Comparison of ENCODE assay signal across 7 mouse cellular contexts in genomic region chr7:18840386-18841173, GRCm38 (mm10). TPM values are rescaled to one million over a fixed set of nuclear protein-coding genes. Genes with fewer than 3 reads are reported as not detected.
DNase-seq lines count a peak whose midpoint lies in the region; ATAC-seq and TF ChIP-seq lines count a peak whose summit lies in the region.

No protein-coding gene starts in this region.

- 4% methylated on average over 14 of the region's 17 CpGs for WGBS in hindbrain, embryonic 15.5 days

- H3K36me3 ChIP-seq in hindbrain, embryonic 15.5 days: no peaks in the 10 kb centered on the region

- peak overlapping the region; percentile 75 for H3K4me2 ChIP-seq in hindbrain, embryonic 15.5 days

- intact Hi-C loops in gastrocnemius, adult 2 months (cut with DNase I): no loop called here
- intact Hi-C loops in left cerebral cortex, postnatal 4 days (cut with DNase I): no loop called here

- no peak for TF ChIP-seq CTCF in gastrocnemius, adult 2 months (IDR thresholded peaks at IDR 0.05)

- DNase-seq in adrenal gland, adult (ENCODE audit: inconsistent age in 2 of 2, low spot score in 1 of 2): peak; percentile 62 to 82
- peak; percentile 56 to 65 for DNase-seq in cerebellum, postnatal 10 days
- DNase-seq in gastrocnemius, adult 2 months: peak; percentile 64
- peak; percentile 32 for DNase-seq in left cerebral cortex, postnatal 4 days
- peak; percentile 33 for DNase-seq in right cerebral cortex, postnatal 4 days

- peaks cover 4% of the 10 kb centered on the region; the same call in 1 of the 2 replicates for H3K4me1 ChIP-seq in hindbrain, embryonic 15.5 days (replicated peaks)

- peak overlapping the region; percentile 79 for H3K4me3 ChIP-seq in gastrocnemius, adult 2 months
- H3K4me3 ChIP-seq in hindbrain, embryonic 15.5 days: peak overlapping the region; percentile 41

- H3K27me3 ChIP-seq in hindbrain, embryonic 15.5 days: no peaks in the 10 kb centered on the region

- peak; percentile 85 for ATAC-seq in hindbrain, embryonic 15.5 days (ENCODE audit: low FRiP score, low read depth)
- peak; percentile 88 for ATAC-seq in megakaryocyte-erythroid progenitor cell, adult 5-6 weeks (replicated peaks; ENCODE audit: low FRiP score, low TSS enrichment, poor library complexity, severe bottlenecking)

- peak overlapping the region; percentile 45 for H3K9ac ChIP-seq in hindbrain, embryonic 15.5 days

- H3K27ac ChIP-seq in gastrocnemius, adult 2 months: peak overlapping the region; percentile 92
- H3K27ac ChIP-seq in hindbrain, embryonic 15.5 days (replicated peaks): peak overlapping the region; percentile 74

- H3K9me3 ChIP-seq in hindbrain, embryonic 15.5 days: no peaks in the 10 kb centered on the region

RNA-seq across cellular contexts. Expression of gene Mill2, which starts 0.8 kb away (rescaled TPM):
- 1 to 10 TPM; 2.4 to 4.0 TPM for total RNA-seq in gastrocnemius, adult 2 months (2021)
- polyA plus RNA-seq in hindbrain, embryonic 15.5 days (2015; fragmentation: Nextera tagmentation; extraction: Ambion mirVana): 0.44 and 1.3 TPM in 2 replicates
- total RNA-seq in left cerebral cortex, postnatal 4 days (2021): 1 to 10 TPM in 1 of 2 experiments, under 1 TPM in 1; 0.90 to 1.5 TPM
- total RNA-seq in megakaryocyte-erythroid progenitor cell, adult 5-6 weeks (2014; fragmentation: Nextera tagmentation): 1.4 TPM in 1 of 2 replicates, not detected in the other
- 2.0 TPM in 1 of 2 replicates, not detected in the other for total RNA-seq in megakaryocyte-erythroid progenitor cell, adult 5-6 weeks (2017)

RNA-seq across cellular contexts. Expression of gene Psg17, which starts 19.2 kb away (rescaled TPM):
- not detected for total RNA-seq in gastrocnemius, adult 2 months (2021)
- polyA plus RNA-seq in hindbrain, embryonic 15.5 days (2015; fragmentation: Nextera tagmentation; extraction: Ambion mirVana): 0.06 TPM in 1 of 2 replicates, not detected in the other
- not detected for total RNA-seq in left cerebral cortex, postnatal 4 days (2021)
- not detected in 2 replicates for total RNA-seq in megakaryocyte-erythroid progenitor cell, adult 5-6 weeks (2014; fragmentation: Nextera tagmentation)
- 0.70 and 0.95 TPM in 2 replicates for total RNA-seq in megakaryocyte-erythroid progenitor cell, adult 5-6 weeks (2017)

RNA-seq across cellular contexts. Expression of gene Pglyrp1, which starts 30.6 kb away (rescaled TPM):
- total RNA-seq in gastrocnemius, adult 2 months (2021): not detected
- 22.9 and 25.9 TPM in 2 replicates for polyA plus RNA-seq in hindbrain, embryonic 15.5 days (2015; fragmentation: Nextera tagmentation; extraction: Ambion mirVana)
- 10 to 100 TPM; 16.1 to 16.8 TPM for total RNA-seq in left cerebral cortex, postnatal 4 days (2021)
- 1.9 and 43.9 TPM in 2 replicates for total RNA-seq in megakaryocyte-erythroid progenitor cell, adult 5-6 weeks (2014; fragmentation: Nextera tagmentation)
- total RNA-seq in megakaryocyte-erythroid progenitor cell, adult 5-6 weeks (2017): 0.61 and 2.2 TPM in 2 replicates

RNA-seq across cellular contexts. Expression of gene Psg19, which starts 42.3 kb away (rescaled TPM):
- not detected for total RNA-seq in gastrocnemius, adult 2 months (2021)
- polyA plus RNA-seq in hindbrain, embryonic 15.5 days (2015; fragmentation: Nextera tagmentation; extraction: Ambion mirVana): not detected in 2 replicates
- not detected for total RNA-seq in left cerebral cortex, postnatal 4 days (2021)
- total RNA-seq in megakaryocyte-erythroid progenitor cell, adult 5-6 weeks (2014; fragmentation: Nextera tagmentation): not detected in 2 replicates
- not detected in 2 replicates for total RNA-seq in megakaryocyte-erythroid progenitor cell, adult 5-6 weeks (2017)

Comparison
In these comparisons a context has a peak if more than half of its experiments do, and no peak if none do; other contexts are left out.
1. Peak in every context shown above with its lines: DNase-seq, ATAC-seq, H3K4me3 ChIP-seq and H3K27ac ChIP-seq.